Comparison of ENCODE assay signal across 12 mouse cellular contexts in the genomic region with DNA sequence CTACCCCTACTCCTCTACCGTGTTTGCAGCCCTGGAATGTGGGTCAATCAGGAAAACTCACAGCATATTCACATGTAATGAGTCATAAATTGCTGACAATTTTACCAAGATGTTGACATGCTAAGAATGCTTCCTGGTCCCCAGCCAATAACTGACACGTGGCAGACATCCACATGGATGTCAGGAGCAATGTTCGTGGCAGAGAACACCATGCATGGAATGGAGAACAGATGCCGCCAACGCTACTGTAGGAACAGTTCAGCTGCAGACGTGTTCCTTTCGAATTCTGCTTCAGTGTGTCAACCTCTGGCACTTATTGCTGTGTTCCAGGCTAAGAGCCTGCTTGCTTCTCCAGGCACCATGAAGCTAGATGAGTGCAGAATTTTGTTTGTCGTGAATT.
DNase-seq lines count a peak whose midpoint lies in the region; ATAC-seq lines count a peak whose summit lies in the region.
"Had no signal": no experiment of that assay in that cellular context is flagged by ENCODE, and none has a peak within 500 bp of the region (broad histone marks: within the 10 kb centered on the region; RNA-seq: fewer than 3 reads in every experiment).

No protein-coding gene starts in this region.

- H3K36me3 ChIP-seq in heart, embryonic 16.5 days (ENCODE audit: control insufficient read depth, insufficient read depth) = no peaks in the 10 kb centered on the region
- H3K36me3 ChIP-seq: liver, embryonic 15.5 days; neural tube, embryonic 13.5 days had no signal

- H3K27ac ChIP-seq in heart, embryonic 16.5 days (ENCODE audit: low read length) = no peak overlapping the region
- H3K27ac ChIP-seq: liver, embryonic 15.5 days; neural tube, embryonic 13.5 days had no signal

- WGBS in heart, embryonic 16.5 days = 48% methylated on average over 8 of the region's 8 CpGs

- H3K4me2 ChIP-seq in heart, embryonic 16.5 days (ENCODE audit: low read depth, low read length) = no peak overlapping the region
- H3K4me2 ChIP-seq: liver, embryonic 15.5 days; neural tube, embryonic 13.5 days had no signal

- DNase-seq in gastrocnemius, adult 18-20 months (ENCODE audit: low spot score) = peak; percentile 19
- DNase-seq in gastrocnemius, postnatal 4 days (ENCODE audit: low spot score in 2 of 2) = no peak
- DNase-seq in adipocyte (ENCODE audit: low spot score) = peak; percentile 23
- peak; percentile 32 for DNase-seq in left cerebral cortex, postnatal 4 days
- DNase-seq in thymus, postnatal 36 days = no peak
- DNase-seq in cerebellum, adult 18-20 months = no peak
- DNase-seq in urinary bladder, postnatal 4 days (ENCODE audit: low spot score in 2 of 2) = no peak
- DNase-seq: adrenal gland, postnatal 10 days had no signal

- H3K9ac ChIP-seq in heart, embryonic 16.5 days (ENCODE audit: low read length) = no peak overlapping the region
- H3K9ac ChIP-seq: liver, embryonic 15.5 days; neural tube, embryonic 13.5 days had no signal

- peaks cover 10% of the 10 kb centered on the region for H3K4me1 ChIP-seq in heart, embryonic 16.5 days (ENCODE audit: control insufficient read depth, insufficient read depth, low read length)
- H3K4me1 ChIP-seq: liver, embryonic 15.5 days; neural tube, embryonic 13.5 days had no signal

- no peak overlapping the region for H3K4me3 ChIP-seq in heart, embryonic 16.5 days (ENCODE audit: low read length)
- H3K4me3 ChIP-seq: liver, embryonic 15.5 days; neural tube, embryonic 13.5 days had no signal

- H3K9me3 ChIP-seq in heart, embryonic 16.5 days (replicated peaks; ENCODE audit: control insufficient read depth, low read length) = no peaks in the 10 kb centered on the region
- H3K9me3 ChIP-seq: liver, embryonic 15.5 days; neural tube, embryonic 13.5 days had no signal

- intact Hi-C loops in left cerebral cortex, postnatal 4 days (cut with DNase I) = no loop called here

- ATAC-seq in heart, embryonic 16.5 days (replicated peaks; ENCODE audit: extremely low read depth, insufficient read depth, low FRiP score) = 0 out of 2 replicates have a peak, but pooled peaks have one; percentile 32
- ATAC-seq: intestine, embryonic 16.5 days had no signal

- H3K27me3 ChIP-seq in heart, embryonic 16.5 days (ENCODE audit: control insufficient read depth, insufficient read depth, low read length) = no peaks in the 10 kb centered on the region
- H3K27me3 ChIP-seq: liver, embryonic 15.5 days; neural tube, embryonic 13.5 days had no signal

Comparison
In these comparisons a context has a peak if more than half of its experiments do, and no peak if none do; other contexts are left out.
1. DNase-seq: peak in gastrocnemius, adult 18-20 months (single experiment), adipocyte (single experiment) and left cerebral cortex, postnatal 4 days (single experiment); none in gastrocnemius, postnatal 4 days (0 of 2), thymus, postnatal 36 days (0 of 2), cerebellum, adult 18-20 months (0 of 2) and urinary bladder, postnatal 4 days (0 of 2).